Mouse (Mus musculus): ENCODE measurements around the gene Gatad2a. TPM values are rescaled to one million over a fixed set of nuclear protein-coding genes. Genes with fewer than 3 reads are reported as not detected.
"Not testable (repeated sequence)": the region's sequence is repeated elsewhere in the genome, so short reads cannot be mapped to it uniquely, and the experiment has no call there.

The Gatad2a gene
- polyA plus RNA-seq, 1 experiment from 2014 or later, result 43.6 TPM

GRCm38 (mm10) chr8:69957879-69958278, 38.3 kb downstream of the Gatad2a start:
- H3K36me3 ChIP-seq, result no peaks in the 10 kb centered on the region
- H3K27ac ChIP-seq (replicated peaks), result no peak overlapping the region
- no peak overlapping the region for H3K4me3 ChIP-seq (replicated peaks)
- no peak for ATAC-seq (ENCODE audit: insufficient number of reproducible peaks, low FRiP score, low TSS enrichment, low read depth)
- no peaks in the 10 kb centered on the region for H3K27me3 ChIP-seq
- no peaks in the 10 kb centered on the region for H3K9me3 ChIP-seq (replicated peaks)
- peaks cover 5% of the 10 kb centered on the region; the same call in 1 of the 2 replicates for H3K4me1 ChIP-seq
- no peak overlapping the region for H3K4me2 ChIP-seq (replicated peaks)
- no peak overlapping the region for H3K9ac ChIP-seq

GRCm38 (mm10) chr8:69957419-69957818, 38.8 kb downstream of the Gatad2a start:
- Histone ChIP-seq H3K27me3 (no peaks in the 10 kb centered on the region), H3K4me1 (peaks cover 5% of the 10 kb centered on the region; the same call in 1 of the 2 replicates), H3K36me3 (no peaks in the 10 kb centered on the region), H3K4me2 (replicated peaks) (no peak overlapping the region), H3K4me3 (replicated peaks) (no peak overlapping the region), H3K9me3 (replicated peaks) (no peaks in the 10 kb centered on the region), H3K9ac (no peak overlapping the region), H3K27ac (replicated peaks) (no peak overlapping the region)
- 65% methylated on average over 1 of the region's 1 CpGs for WGBS
- ATAC-seq (ENCODE audit: insufficient number of reproducible peaks, low FRiP score, low TSS enrichment, low read depth), result no peak

GRCm38 (mm10) chr8:69956651-69957050, 39.5 kb downstream of the Gatad2a start:
- ATAC-seq (ENCODE audit: insufficient number of reproducible peaks, low FRiP score, low TSS enrichment, low read depth), result no peak
- Histone ChIP-seq H3K9ac (no peak overlapping the region), H3K4me1 (peaks cover 5% of the 10 kb centered on the region; the same call in 1 of the 2 replicates), H3K36me3 (no peaks in the 10 kb centered on the region), H3K4me3 (replicated peaks) (no peak overlapping the region), H3K4me2 (replicated peaks) (no peak overlapping the region), H3K27me3 (no peaks in the 10 kb centered on the region), H3K27ac (replicated peaks) (no peak overlapping the region), H3K9me3 (replicated peaks) (no peaks in the 10 kb centered on the region)
- WGBS, result 69% methylated on average over 2 of the region's 2 CpGs

GRCm38 (mm10) chr8:69954642-69955041, 41.5 kb downstream of the Gatad2a start:
- Histone ChIP-seq H3K27me3 (no peaks in the 10 kb centered on the region), H3K36me3 (peaks cover 5% of the 10 kb centered on the region; the same call in 1 of the 2 replicates), H3K9me3 (replicated peaks) (no peaks in the 10 kb centered on the region), H3K4me2 (replicated peaks) (no peak overlapping the region), H3K27ac (replicated peaks) (no peak overlapping the region), H3K4me3 (replicated peaks) (no peak overlapping the region), H3K4me1 (peaks cover 5% of the 10 kb centered on the region; the same call in 1 of the 2 replicates), H3K9ac (no peak overlapping the region)
- no peak for ATAC-seq (ENCODE audit: insufficient number of reproducible peaks, low FRiP score, low TSS enrichment, low read depth)
- 29% methylated on average over 1 of the region's 1 CpGs for WGBS

GRCm38 (mm10) chr8:69954213-69954612, 42.0 kb downstream of the Gatad2a start:
- H3K4me3 ChIP-seq (replicated peaks), result no peak overlapping the region
- no peaks in the 10 kb centered on the region for H3K9me3 ChIP-seq (replicated peaks)
- WGBS, result 70% methylated on average over 4 of the region's 4 CpGs
- H3K9ac ChIP-seq, result no peak overlapping the region
- no peak overlapping the region for H3K4me2 ChIP-seq (replicated peaks)
- 0 out of 2 replicates have a peak, but pooled peaks have one; percentile 18 for ATAC-seq (ENCODE audit: insufficient number of reproducible peaks, low FRiP score, low TSS enrichment, low read depth)
- H3K4me1 ChIP-seq, result peaks cover 5% of the 10 kb centered on the region; the same call in 1 of the 2 replicates
- H3K36me3 ChIP-seq, result peaks cover 8% of the 10 kb centered on the region; the same call in 1 of the 2 replicates
- H3K27me3 ChIP-seq, result no peaks in the 10 kb centered on the region
- no peak overlapping the region for H3K27ac ChIP-seq (replicated peaks)

GRCm38 (mm10) chr8:69950300-69950699, 45.9 kb downstream of the Gatad2a start:
- peaks cover 15% of the 10 kb centered on the region for H3K36me3 ChIP-seq
- H3K9ac ChIP-seq, result no peak overlapping the region
- WGBS, result 90% methylated on average over 2 of the region's 2 CpGs
- ATAC-seq (ENCODE audit: insufficient number of reproducible peaks, low FRiP score, low TSS enrichment, low read depth), result no peak
- H3K27ac ChIP-seq (replicated peaks), result no peak overlapping the region
- H3K4me2 ChIP-seq (replicated peaks), result no peak overlapping the region
- H3K27me3 ChIP-seq, result no peaks in the 10 kb centered on the region
- H3K9me3 ChIP-seq (replicated peaks), result no peaks in the 10 kb centered on the region
- H3K4me1 ChIP-seq, result no peaks in the 10 kb centered on the region
- H3K4me3 ChIP-seq (replicated peaks), result no peak overlapping the region

GRCm38 (mm10) chr8:69942495-69942894, 53.7 kb downstream of the Gatad2a start:
- H3K27me3 ChIP-seq; H3K36me3 ChIP-seq; H3K27ac ChIP-seq (replicated peaks); H3K9ac ChIP-seq; H3K9me3 ChIP-seq (replicated peaks); ATAC-seq (ENCODE audit: insufficient number of reproducible peaks, low FRiP score, low TSS enrichment, low read depth); H3K4me2 ChIP-seq (replicated peaks); H3K4me3 ChIP-seq (replicated peaks): not testable (repeated sequence)
- 81% methylated on average over 3 of the region's 3 CpGs for WGBS
- H3K4me1 ChIP-seq, result peaks cover 21% of the 10 kb centered on the region

- Histone ChIP-seq H3K4me2 (replicated peaks) (no peak overlapping the region), H3K4me3 (replicated peaks) (no peak overlapping the region), H3K9me3 (replicated peaks) (no peaks in the 10 kb centered on the region), H3K36me3 (peaks cover 5% of the 10 kb centered on the region; the same call in 1 of the 2 replicates), H3K4me1 (peaks cover 39% of the 10 kb centered on the region), H3K27ac (replicated peaks) (no peak overlapping the region), H3K9ac (no peak overlapping the region), H3K27me3 (no peaks in the 10 kb centered on the region)
- no peak for ATAC-seq (ENCODE audit: insufficient number of reproducible peaks, low FRiP score, low TSS enrichment, low read depth)
- 88% methylated on average over 2 of the region's 2 CpGs for WGBS
These were observed 55.8 kb downstream of the Gatad2a start for GRCm38 (mm10) chr8:69940386-69940785.

- H3K27ac ChIP-seq (replicated peaks), result no peak overlapping the region
- ATAC-seq (ENCODE audit: insufficient number of reproducible peaks, low FRiP score, low TSS enrichment, low read depth), result peak; percentile 66; the same call in 1 of the 2 replicates
- no peak overlapping the region for H3K4me3 ChIP-seq (replicated peaks)
- peaks cover 5% of the 10 kb centered on the region; the same call in 1 of the 2 replicates for H3K36me3 ChIP-seq
- no peak overlapping the region for H3K9ac ChIP-seq
- H3K9me3 ChIP-seq (replicated peaks), result no peaks in the 10 kb centered on the region
- H3K27me3 ChIP-seq, result no peaks in the 10 kb centered on the region
- no peak overlapping the region for H3K4me2 ChIP-seq (replicated peaks)
- H3K4me1 ChIP-seq, result peaks cover 39% of the 10 kb centered on the region
- 19% methylated on average over 3 of the region's 3 CpGs for WGBS
These were observed 56.6 kb downstream of the Gatad2a start for GRCm38 (mm10) chr8:69939633-69940032.

GRCm38 (mm10) chr8:69938245-69938982, 57.8 kb downstream of the Gatad2a start:
- 80% methylated on average over 6 of the region's 6 CpGs for WGBS
- H3K9me3 ChIP-seq (replicated peaks), result no peaks in the 10 kb centered on the region

GRCm38 (mm10) chr8:69937466-69937865, 58.7 kb downstream of the Gatad2a start:
- WGBS, result 79% methylated on average over 3 of the region's 3 CpGs

More at GRCm38 (mm10) chr8:69938245-69938982, 57.8 kb downstream of the Gatad2a start:
- 0 out of 2 replicates have a peak overlapping the region, but pooled peaks have one; percentile 22 for H3K27ac ChIP-seq (replicated peaks)
- ATAC-seq (ENCODE audit: insufficient number of reproducible peaks, low FRiP score, low TSS enrichment, low read depth), result no peak
- no peak overlapping the region for H3K9ac ChIP-seq
- H3K4me2 ChIP-seq (replicated peaks), result no peak overlapping the region
- peaks cover 11% of the 10 kb centered on the region; the same call in 1 of the 2 replicates for H3K36me3 ChIP-seq
- H3K4me1 ChIP-seq, result peaks cover 39% of the 10 kb centered on the region
- no peak overlapping the region for H3K4me3 ChIP-seq (replicated peaks)
- H3K27me3 ChIP-seq, result no peaks in the 10 kb centered on the region

More at GRCm38 (mm10) chr8:69937466-69937865, 58.7 kb downstream of the Gatad2a start:
- H3K4me1 ChIP-seq, result peaks cover 39% of the 10 kb centered on the region
- peaks cover 15% of the 10 kb centered on the region; the same call in 1 of the 2 replicates for H3K36me3 ChIP-seq
- no peak for ATAC-seq (ENCODE audit: insufficient number of reproducible peaks, low FRiP score, low TSS enrichment, low read depth)
- no peak overlapping the region; the same call in 1 of the 2 replicates for H3K27ac ChIP-seq (replicated peaks)
- H3K27me3 ChIP-seq, result no peaks in the 10 kb centered on the region
- no peak overlapping the region for H3K9ac ChIP-seq
- no peak overlapping the region for H3K4me3 ChIP-seq (replicated peaks)
- no peaks in the 10 kb centered on the region for H3K9me3 ChIP-seq (replicated peaks)
- no peak overlapping the region for H3K4me2 ChIP-seq (replicated peaks)
